Mouse (Mus musculus) cerebellum, postnatal 25 days (tissue): Measurements from ENCODE around the gene Cts7.

Experiments
- DNase-seq, 2 experiments: peaks; one replicate each; pipeline ENCODE4 v3.0.0; 2021; ENCODE audit warnings: mixed read lengths in 2 of 2

Cts7 gene

DNA sequence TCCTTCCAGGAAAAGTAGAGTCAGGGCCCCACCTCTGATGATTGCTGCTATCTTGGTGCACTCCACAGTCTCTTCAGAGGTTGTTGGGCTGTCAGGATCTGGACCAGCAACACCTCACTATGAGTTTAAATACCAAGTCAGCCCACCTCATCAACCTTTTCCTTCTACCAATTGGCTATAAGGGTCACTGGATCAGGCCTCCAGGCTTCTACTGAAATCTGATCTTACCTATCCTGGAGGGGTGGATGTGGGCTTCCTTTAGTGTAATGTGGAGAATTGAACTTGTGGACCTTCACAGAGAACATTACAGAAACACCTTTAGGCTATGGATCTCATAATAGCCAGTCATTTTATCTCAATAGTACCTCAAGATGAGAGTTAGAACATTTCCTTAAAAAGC, at the start of gene Cts7:
Gene Cts7 (minus strand): TSS at position 101 of the 400 bp plus-strand sequence.
- DNase-seq, result no peak
